Mouse (Mus musculus) olfactory bulb, adult 2 months (tissue): ENCODE data around the gene Fam163b. TPM values are rescaled to one million over a fixed set of nuclear protein-coding genes. Genes with fewer than 3 reads are reported as not detected.

Experiments
- H3K27ac ChIP-seq: fragments of 200-500 bp; 2 replicates; pipeline ENCODE4 v1.5.1; 2012; ENCODE audit warnings: low read depth, low read length; ENCODE audit not compliant: insufficient read depth
- H3K4me1 ChIP-seq: fragments of 200-500 bp; 2 replicates; pipeline ENCODE4 v1.6.1; 2012; ENCODE audit warnings: low read length; ENCODE audit not compliant: control insufficient read depth, insufficient read depth
- H3K4me3 ChIP-seq: fragments of 200-500 bp; 2 replicates; pipeline ENCODE4 v1.5.1; 2012; ENCODE audit warnings: mild to moderate bottlenecking, low read depth, low read length, moderate library complexity; ENCODE audit not compliant: insufficient read depth
- CTCF ChIP-seq: fragments of 200-500 bp; IDR thresholded peaks from 2 replicates; pipeline ENCODE4 v1.5.1; 2012; ENCODE audit warnings: low read depth, mild to moderate bottlenecking, low read length, moderate library complexity; ENCODE audit not compliant: insufficient read depth
- POLR2A ChIP-seq: fragments of 200-500 bp; IDR thresholded peaks from 2 replicates; pipeline ENCODE4 v1.6.1; 2012; ENCODE audit warnings: mild to moderate bottlenecking, low read depth, low read length, moderate library complexity; ENCODE audit not compliant: insufficient read depth
- WGBS: fragments of 180-500 bp; shearing (Covaris S2); methylation state at CpG from one replicate; pipeline ENCODE4 v1.1.7; 2018; 5-methylcytosine and 5-hydroxymethylcytosine counted together
- polyA plus RNA-seq: library from polyadenylated mRNA; stranded (reverse); fragments of >200 nt; gene quantifications from 2 replicates; pipeline ENCODE4 v1.2.4, GENCODE M21; 2012; ENCODE audit warnings: low replicate concordance; ENCODE audit not compliant: missing spikeins, insufficient read depth, insufficient read length

The Fam163b gene
- polyA plus RNA-seq, 1 experiment = not detected

- peaks cover 52% of the 10 kb centered on the region for H3K4me1 ChIP-seq
- 11% methylated on average over 6 of the region's 6 CpGs for WGBS
- H3K4me3 ChIP-seq = no peak overlapping the region
- peak overlapping the region; percentile 98 for H3K27ac ChIP-seq
- no peak for TF ChIP-seq CTCF
- TF ChIP-seq POLR2A = no peak
These were observed 44.5 kb downstream of the Fam163b start for GRCm38 (mm10) chr2:27097776-27098175.

GRCm38 (mm10) chr2:27097241-27097656 is 45.0 kb downstream of the Fam163b start:
- Histone ChIP-seq H3K4me1 (peaks cover 47% of the 10 kb centered on the region), H3K4me3 (no peak overlapping the region), H3K27ac (peak overlapping the region; percentile 98)
- 39% methylated on average over 6 of the region's 6 CpGs for WGBS
- TF ChIP-seq CTCF (no peak), POLR2A (no peak)

GRCm38 (mm10) chr2:27096341-27096981 is 45.8 kb downstream of the Fam163b start:
- H3K4me1 ChIP-seq = peaks cover 44% of the 10 kb centered on the region
- WGBS = 35% methylated on average over 13 of the region's 13 CpGs
- TF ChIP-seq CTCF (no peak), POLR2A (no peak)
- H3K27ac ChIP-seq = peak overlapping the region; percentile 98
- H3K4me3 ChIP-seq = no peak overlapping the region

GRCm38 (mm10) chr2:27095178-27095577 is 47.1 kb downstream of the Fam163b start:
- Histone ChIP-seq H3K27ac (peak overlapping the region; percentile 98; the same call in 1 of the 2 replicates), H3K4me1 (peaks cover 39% of the 10 kb centered on the region), H3K4me3 (no peak overlapping the region)
- TF ChIP-seq CTCF (no peak), POLR2A (no peak)
- 89% methylated on average over 7 of the region's 7 CpGs for WGBS

- TF ChIP-seq CTCF (no peak), POLR2A (no peak)
- 80% methylated on average over 1 of the region's 1 CpGs for WGBS
- Histone ChIP-seq H3K4me3 (no peak overlapping the region), H3K27ac (no peak overlapping the region), H3K4me1 (peaks cover 27% of the 10 kb centered on the region)
These were observed 53.1 kb downstream of the Fam163b start for GRCm38 (mm10) chr2:27089238-27089637.

- no peak overlapping the region for H3K4me3 ChIP-seq
- H3K4me1 ChIP-seq = peaks cover 29% of the 10 kb centered on the region
- TF ChIP-seq POLR2A = no peak
- 78% methylated on average over 5 of the region's 5 CpGs for WGBS
- no peak overlapping the region for H3K27ac ChIP-seq
These were observed 53.6 kb downstream of the Fam163b start for GRCm38 (mm10) chr2:27088700-27089099.

GRCm38 (mm10) chr2:27088071-27088644 is 54.1 kb downstream of the Fam163b start:
- TF ChIP-seq CTCF = no peak
- no peak for TF ChIP-seq POLR2A
- WGBS = 47% methylated on average over 18 of the region's 18 CpGs
- Histone ChIP-seq H3K27ac (peak overlapping the region; percentile 49; the same call in 1 of the 2 replicates), H3K4me1 (peaks cover 33% of the 10 kb centered on the region), H3K4me3 (no peak overlapping the region)

- no peak overlapping the region for H3K27ac ChIP-seq
- 93% methylated on average over 5 of the region's 5 CpGs for WGBS
- no peak overlapping the region for H3K4me3 ChIP-seq
- no peak for TF ChIP-seq CTCF
- no peak for TF ChIP-seq POLR2A
- peaks cover 33% of the 10 kb centered on the region for H3K4me1 ChIP-seq
These were observed 54.7 kb downstream of the Fam163b start for GRCm38 (mm10) chr2:27087581-27087980.

- 85% methylated on average over 4 of the region's 4 CpGs for WGBS
- Histone ChIP-seq H3K4me1 (peaks cover 33% of the 10 kb centered on the region), H3K27ac (no peak overlapping the region), H3K4me3 (no peak overlapping the region)
- TF ChIP-seq CTCF = no peak
- TF ChIP-seq POLR2A = no peak
These were observed 55.7 kb downstream of the Fam163b start for GRCm38 (mm10) chr2:27086483-27087010.
